Mouse (Mus musculus) erythroblast, adult 5-6 weeks (primary cell): ENCODE measurements around the gene Pomt1. TPM values are rescaled to one million over a fixed set of nuclear protein-coding genes. Genes with fewer than 3 reads are reported as not detected.

ENCODE experiments used
- total RNA-seq, 2 experiments: library from RNA; stranded (forward) in 1 of 2; stranded (reverse) in 1 of 2; fragments of 150-400 nt in 1 of 2; fragments of 200-764, 138-1000 nt in 1 of 2; gene quantifications; 2 replicates each; pipeline versions ENCODE4 v1.2.3 to v1.2.4; 2015 to 2017; ENCODE audit warnings: low replicate concordance in 2 of 2

The Pomt1 gene
- total RNA-seq, 2 experiments from 2014 or later = 3.9 to 6.0 TPM

Other genes starting within 250 kb of the Pomt1 start
- gene Fam78a, start 151.7 kb upstream of the Pomt1 start, total RNA-seq (2015; ENCODE audit: low replicate concordance) = 9.6 and 16.9 TPM in 2 replicates
- 19.7 and 23.0 TPM in 2 replicates for gene Fam78a, start 151.7 kb upstream of the Pomt1 start, total RNA-seq (2017; ENCODE audit: low replicate concordance)
- not detected in 2 replicates for gene Plpp7, start 141.1 kb upstream of the Pomt1 start, total RNA-seq (2015; ENCODE audit: low replicate concordance)
- 0.60 TPM in 1 of 2 replicates, not detected in the other for gene Plpp7, start 141.1 kb upstream of the Pomt1 start, total RNA-seq (2017; ENCODE audit: low replicate concordance)
- 12.3 and 13.0 TPM in 2 replicates for gene Prrc2b, start 85.5 kb upstream of the Pomt1 start, total RNA-seq (2015; ENCODE audit: low replicate concordance)
- gene Prrc2b, start 85.5 kb upstream of the Pomt1 start, total RNA-seq (2017; ENCODE audit: low replicate concordance) = 10.8 and 13.7 TPM in 2 replicates
- 0.96 and 3.1 TPM in 2 replicates for gene Uck1, start 23.6 kb downstream of the Pomt1 start, total RNA-seq (2015; ENCODE audit: low replicate concordance)
- 4.0 and 11.6 TPM in 2 replicates for gene Uck1, start 23.6 kb downstream of the Pomt1 start, total RNA-seq (2017; ENCODE audit: low replicate concordance)
- 6.3 and 11.1 TPM in 2 replicates for gene Golga2, start 50.8 kb downstream of the Pomt1 start, total RNA-seq (2015; ENCODE audit: low replicate concordance)
- 34.5 and 44.0 TPM in 2 replicates for gene Golga2, start 50.8 kb downstream of the Pomt1 start, total RNA-seq (2017; ENCODE audit: low replicate concordance)
- 30.4 and 97.8 TPM in 2 replicates for gene Swi5, start 51.5 kb downstream of the Pomt1 start, total RNA-seq (2015; ENCODE audit: low replicate concordance)
- 76.9 and 89.4 TPM in 2 replicates for gene Swi5, start 51.5 kb downstream of the Pomt1 start, total RNA-seq (2017; ENCODE audit: low replicate concordance)
- gene Ciz1, start 115.7 kb downstream of the Pomt1 start, total RNA-seq (2015; ENCODE audit: low replicate concordance) = 18.6 and 38.2 TPM in 2 replicates
- gene Ciz1, start 115.7 kb downstream of the Pomt1 start, total RNA-seq (2017; ENCODE audit: low replicate concordance) = 21.2 and 33.5 TPM in 2 replicates
- gene Dnm1, start 116.7 kb downstream of the Pomt1 start, total RNA-seq (2015; ENCODE audit: low replicate concordance) = not detected in 2 replicates
- gene Dnm1, start 116.7 kb downstream of the Pomt1 start, total RNA-seq (2017; ENCODE audit: low replicate concordance) = not detected in 2 replicates
- 8.6 and 12.3 TPM in 2 replicates for gene 1110008P14Rik, start 145.3 kb downstream of the Pomt1 start, total RNA-seq (2015; ENCODE audit: low replicate concordance)
- 5.1 and 7.7 TPM in 2 replicates for gene 1110008P14Rik, start 145.3 kb downstream of the Pomt1 start, total RNA-seq (2017; ENCODE audit: low replicate concordance)
- gene Lcn2, start 151.7 kb downstream of the Pomt1 start, total RNA-seq (2015; ENCODE audit: low replicate concordance) = 2,071 and 2,279 TPM in 2 replicates
- gene Lcn2, start 151.7 kb downstream of the Pomt1 start, total RNA-seq (2017; ENCODE audit: low replicate concordance) = 352 and 444 TPM in 2 replicates
- gene Ptges2, start 159.3 kb downstream of the Pomt1 start, total RNA-seq (2015; ENCODE audit: low replicate concordance) = 1.5 and 1.7 TPM in 2 replicates
- 2.8 and 6.6 TPM in 2 replicates for gene Ptges2, start 159.3 kb downstream of the Pomt1 start, total RNA-seq (2017; ENCODE audit: low replicate concordance)
- 0.77 and 0.84 TPM in 2 replicates for gene Naif1, start 213.9 kb downstream of the Pomt1 start, total RNA-seq (2015; ENCODE audit: low replicate concordance)
- gene Naif1, start 213.9 kb downstream of the Pomt1 start, total RNA-seq (2017; ENCODE audit: low replicate concordance) = 0.98 and 2.1 TPM in 2 replicates
- gene Slc25a25, start 214.9 kb downstream of the Pomt1 start, total RNA-seq (2015; ENCODE audit: low replicate concordance) = 2.1 and 6.3 TPM in 2 replicates
- 4.2 and 16.2 TPM in 2 replicates for gene Slc25a25, start 214.9 kb downstream of the Pomt1 start, total RNA-seq (2017; ENCODE audit: low replicate concordance)